10 mouse cellular contexts compared by ENCODE assay signal in the genomic region with DNA sequence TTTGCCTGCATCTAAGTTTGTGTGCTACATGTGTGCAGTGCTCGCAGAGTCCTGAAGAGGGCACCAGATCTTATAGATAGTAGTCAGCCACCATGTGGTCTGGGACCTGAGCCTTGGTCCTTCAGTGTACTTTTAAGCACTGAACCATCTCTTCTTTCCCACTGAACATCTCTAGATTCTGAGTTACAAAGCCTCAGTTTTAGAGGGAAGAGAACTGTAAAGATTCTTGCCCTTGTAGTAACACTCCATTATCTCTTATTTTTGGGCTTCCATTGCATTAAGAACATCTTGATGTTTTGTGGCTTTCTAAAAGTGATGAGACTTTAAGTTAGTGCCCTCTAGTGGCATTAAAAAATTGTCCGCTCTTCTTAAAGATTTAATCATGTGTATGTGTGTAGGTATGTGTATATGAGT. TPM values are rescaled to one million over a fixed set of nuclear protein-coding genes. Genes with fewer than 3 reads are reported as not detected.
DNase-seq lines count a peak whose midpoint lies in the region; ATAC-seq and TF ChIP-seq lines count a peak whose summit lies in the region.
"Had no signal": no experiment of that assay in that cellular context is flagged by ENCODE, and none has a peak within 500 bp of the region (broad histone marks: within the 10 kb centered on the region; RNA-seq: fewer than 3 reads in every experiment).

No protein-coding gene starts in this region.

- H3K4me3 ChIP-seq in forebrain, embryonic 14.5 days (ENCODE audit: low read depth, low read length), result no peak overlapping the region
- H3K4me3 ChIP-seq in forebrain, embryonic 15.5 days, result no peak overlapping the region
- H3K4me3 ChIP-seq in lung, embryonic 14.5 days (ENCODE audit: low read depth, low read length), result no peak overlapping the region
- H3K4me3 ChIP-seq: heart, embryonic 13.5 days; midbrain, embryonic 12.5 days had no signal

- H3K4me1 ChIP-seq in forebrain, embryonic 14.5 days (ENCODE audit: control insufficient read depth, insufficient read depth, low read length), result no peaks in the 10 kb centered on the region
- no peaks in the 10 kb centered on the region for H3K4me1 ChIP-seq in forebrain, embryonic 15.5 days
- no peaks in the 10 kb centered on the region for H3K4me1 ChIP-seq in lung, embryonic 14.5 days (ENCODE audit: insufficient read depth)
- H3K4me1 ChIP-seq: heart, embryonic 13.5 days; midbrain, embryonic 12.5 days had no signal

- H3K4me2 ChIP-seq in forebrain, embryonic 14.5 days (ENCODE audit: low read length), result no peak overlapping the region
- H3K4me2 ChIP-seq in forebrain, embryonic 15.5 days (replicated peaks), result no peak overlapping the region
- H3K4me2 ChIP-seq in lung, embryonic 14.5 days, result no peak overlapping the region
- H3K4me2 ChIP-seq: heart, embryonic 13.5 days; midbrain, embryonic 12.5 days had no signal

- DNase-seq in forebrain, embryonic 14.5 days (ENCODE audit: low spot score), result peak; percentile 81
- peak; percentile 86 for DNase-seq in lung, embryonic 14.5 days
- DNase-seq in lung, postnatal 14 days, result no peak
- DNase-seq in brain, adult 2 months (ENCODE audit: low read depth, low spot score), result peak; percentile 68
- peak; percentile 47 for DNase-seq in mesoderm, embryonic 11.5 days (ENCODE audit: low read depth, low spot score)
- no peak for DNase-seq in adrenal gland, adult 2 months
- DNase-seq in urinary bladder, postnatal 25 days (ENCODE audit: low spot score), result no peak

- TF ChIP-seq CTCF in lung, embryonic 14.5 days (IDR thresholded peaks at IDR 0.05; ENCODE audit: low read depth), result peak; percentile 26

- no peaks in the 10 kb centered on the region for H3K9me3 ChIP-seq in forebrain, embryonic 14.5 days (replicated peaks; ENCODE audit: control insufficient read depth, low read length)
- H3K9me3 ChIP-seq in forebrain, embryonic 15.5 days, result no peaks in the 10 kb centered on the region
- no peaks in the 10 kb centered on the region for H3K9me3 ChIP-seq in lung, embryonic 14.5 days (ENCODE audit: low read depth, low read length)
- H3K9me3 ChIP-seq: heart, embryonic 13.5 days had no signal

- H3K9ac ChIP-seq in forebrain, embryonic 14.5 days (ENCODE audit: low read length), result no peak overlapping the region
- no peak overlapping the region for H3K9ac ChIP-seq in forebrain, embryonic 15.5 days (replicated peaks)
- H3K9ac ChIP-seq in lung, embryonic 14.5 days, result no peak overlapping the region
- H3K9ac ChIP-seq: heart, embryonic 13.5 days; midbrain, embryonic 12.5 days had no signal

- ATAC-seq in forebrain, embryonic 14.5 days, result no peak
- no peak for ATAC-seq in forebrain, embryonic 15.5 days (replicated peaks)
- 0 out of 2 replicates have a peak, but pooled peaks have one; percentile 17 for ATAC-seq in lung, embryonic 14.5 days (ENCODE audit: insufficient read depth)

- no peak overlapping the region for H3K27ac ChIP-seq in forebrain, embryonic 14.5 days (ENCODE audit: low read depth, low read length)
- H3K27ac ChIP-seq in forebrain, embryonic 15.5 days (replicated peaks), result no peak overlapping the region
- H3K27ac ChIP-seq in lung, embryonic 14.5 days (ENCODE audit: low read depth), result no peak overlapping the region
- H3K27ac ChIP-seq: heart, embryonic 13.5 days; midbrain, embryonic 12.5 days had no signal

- 95% methylated on average over 2 of the region's 2 CpGs for WGBS in forebrain, embryonic 14.5 days
- 91% methylated on average over 2 of the region's 2 CpGs for WGBS in forebrain, embryonic 15.5 days
- WGBS in lung, embryonic 14.5 days, result 78% methylated on average over 2 of the region's 2 CpGs

- no peaks in the 10 kb centered on the region for H3K27me3 ChIP-seq in forebrain, embryonic 14.5 days (replicated peaks; ENCODE audit: control insufficient read depth, insufficient read depth, low read length)
- H3K27me3 ChIP-seq in forebrain, embryonic 15.5 days, result no peaks in the 10 kb centered on the region
- no peaks in the 10 kb centered on the region for H3K27me3 ChIP-seq in lung, embryonic 14.5 days (ENCODE audit: insufficient read depth, low read length)
- H3K27me3 ChIP-seq: heart, embryonic 13.5 days; midbrain, embryonic 12.5 days had no signal

- peaks cover 72% of the 10 kb centered on the region for H3K36me3 ChIP-seq in forebrain, embryonic 14.5 days (ENCODE audit: control insufficient read depth, insufficient read depth, low read length)
- peaks cover 63% of the 10 kb centered on the region for H3K36me3 ChIP-seq in forebrain, embryonic 15.5 days
- H3K36me3 ChIP-seq in lung, embryonic 14.5 days (ENCODE audit: insufficient read depth), result peaks cover 62% of the 10 kb centered on the region

RNA-seq across cellular contexts. Expression of a gene that starts 18.8 kb away (rescaled TPM):
- 49.6 and 61.1 TPM in 2 replicates for polyA plus RNA-seq in forebrain, embryonic 14.5 days (2014; fragmentation: Nextera tagmentation; extraction: Ambion mirVana)
- polyA plus RNA-seq in forebrain, embryonic 15.5 days (2015; fragmentation: Nextera tagmentation; extraction: Ambion mirVana), result 54.8 and 55.2 TPM in 2 replicates
- polyA plus RNA-seq in lung, embryonic 14.5 days (2014; fragmentation: Nextera tagmentation; extraction: Ambion mirVana), result 53.3 and 54.8 TPM in 2 replicates
- total RNA-seq in adrenal gland, adult 2 months (2021), result 10 to 100 TPM; 46.0 to 54.5 TPM
- 3.1 and 5.0 TPM in 2 replicates for polyA plus RNA-seq in adrenal gland, adult 2 months (2012; rRNA removed)

RNA-seq across cellular contexts. Expression of a gene that starts 19.1 kb away (rescaled TPM):
- polyA plus RNA-seq in forebrain, embryonic 14.5 days (2014; fragmentation: Nextera tagmentation; extraction: Ambion mirVana), result 174 and 180 TPM in 2 replicates
- polyA plus RNA-seq in forebrain, embryonic 15.5 days (2015; fragmentation: Nextera tagmentation; extraction: Ambion mirVana), result 144 and 145 TPM in 2 replicates
- 69.3 and 69.8 TPM in 2 replicates for polyA plus RNA-seq in lung, embryonic 14.5 days (2014; fragmentation: Nextera tagmentation; extraction: Ambion mirVana)
- 10 to 100 TPM; 25.6 to 30.8 TPM for total RNA-seq in adrenal gland, adult 2 months (2021)
- polyA plus RNA-seq in adrenal gland, adult 2 months (2012; rRNA removed), result 1.3 and 2.9 TPM in 2 replicates

RNA-seq across cellular contexts. Expression of a gene that starts 33.3 kb away (rescaled TPM):
- polyA plus RNA-seq in forebrain, embryonic 14.5 days (2014; fragmentation: Nextera tagmentation; extraction: Ambion mirVana), result 62.1 and 75.4 TPM in 2 replicates
- polyA plus RNA-seq in forebrain, embryonic 15.5 days (2015; fragmentation: Nextera tagmentation; extraction: Ambion mirVana), result 90.4 and 94.7 TPM in 2 replicates
- polyA plus RNA-seq in lung, embryonic 14.5 days (2014; fragmentation: Nextera tagmentation; extraction: Ambion mirVana), result 101 and 104 TPM in 2 replicates
- 100 to 1,000 TPM in 1 of 2 experiments, 10 to 100 TPM in 1; 75.5 to 102 TPM for total RNA-seq in adrenal gland, adult 2 months (2021)
- 2.5 and 2.6 TPM in 2 replicates for polyA plus RNA-seq in adrenal gland, adult 2 months (2012; rRNA removed)

Comparison
In these comparisons a context has a peak if more than half of its experiments do, and no peak if none do; other contexts are left out.
1. DNase-seq: peak in forebrain, embryonic 14.5 days (single experiment), lung, embryonic 14.5 days (single experiment), brain, adult 2 months (single experiment) and mesoderm, embryonic 11.5 days (single experiment); none in lung, postnatal 14 days (single experiment), adrenal gland, adult 2 months (single experiment) and urinary bladder, postnatal 25 days (single experiment).
2. RNA of a gene that starts 19.1 kb away (polyA plus RNA-seq): 174 to 180 TPM in forebrain, embryonic 14.5 days, 144 to 145 TPM in forebrain, embryonic 15.5 days and 69.3 to 69.8 TPM in lung, embryonic 14.5 days; 1.3 to 2.9 TPM in adrenal gland, adult 2 months; every median in the first group is over 10 times any median in the second.
3. RNA of a gene that starts 33.3 kb away (polyA plus RNA-seq): 101 to 104 TPM in lung, embryonic 14.5 days, 90.4 to 94.7 TPM in forebrain, embryonic 15.5 days and 62.1 to 75.4 TPM in forebrain, embryonic 14.5 days; 2.5 to 2.6 TPM in adrenal gland, adult 2 months; every median in the first group is over 10 times any median in the second.